Mouse (Mus musculus): Measurements from ENCODE around the gene 4632433K11Rik. TPM values are rescaled to one million over a fixed set of nuclear protein-coding genes. Genes with fewer than 3 reads are reported as not detected.

The 4632433K11Rik gene
- polyA plus RNA-seq (2012; rRNA removed): not detected in 2 replicates

- 95% methylated on average over 3 of the region's 3 CpGs for WGBS
- no peak for DNase-seq
- no peak within 1 kb of the TSS for H3K4me3 ChIP-seq (replicated peaks; ENCODE audit: insufficient read depth, low read depth, low read length)
- no peak within 1 kb of the TSS for H3K27ac ChIP-seq (ENCODE audit: insufficient read depth, low read length)
- TF ChIP-seq CTCF (IDR thresholded peaks at IDR 0.05; ENCODE audit: borderline replicate concordance, insufficient read depth, low read depth, low read length): no peak
- TF ChIP-seq POLR2A (IDR thresholded peaks at IDR 0.05; ENCODE audit: borderline replicate concordance, insufficient read depth, low read length): no peak
- H3K27me3 ChIP-seq (ENCODE audit: control insufficient read depth, insufficient read depth, low read length): no peaks in the 10 kb centered on the region
- H3K4me1 ChIP-seq (ENCODE audit: control insufficient read depth, insufficient read depth, low read length): no peaks in the 10 kb centered on the region
Observed at GRCm38 (mm10) chr7:5033818-5034217, at the start of gene 4632433K11Rik. 4632433K11Rik (plus strand) TSS chr7:5034118.

- Histone ChIP-seq H3K27ac (ENCODE audit: insufficient read depth, low read length) (no peak overlapping the region), H3K27me3 (ENCODE audit: control insufficient read depth, insufficient read depth, low read length) (no peaks in the 10 kb centered on the region), H3K4me1 (ENCODE audit: control insufficient read depth, insufficient read depth, low read length) (peaks cover 3% of the 10 kb centered on the region), H3K4me3 (replicated peaks; ENCODE audit: insufficient read depth, low read depth, low read length) (no peak overlapping the region)
- DNase-seq: no peak
- WGBS: 46% methylated on average over 2 of the region's 2 CpGs
- TF ChIP-seq POLR2A (IDR thresholded peaks at IDR 0.05; ENCODE audit: borderline replicate concordance, insufficient read depth, low read length) (no peak), CTCF (IDR thresholded peaks at IDR 0.05; ENCODE audit: borderline replicate concordance, insufficient read depth, low read depth, low read length) (no peak)
Observed at GRCm38 (mm10) chr7:4988250-4988649, 45.7 kb upstream of the 4632433K11Rik start.

DNA sequence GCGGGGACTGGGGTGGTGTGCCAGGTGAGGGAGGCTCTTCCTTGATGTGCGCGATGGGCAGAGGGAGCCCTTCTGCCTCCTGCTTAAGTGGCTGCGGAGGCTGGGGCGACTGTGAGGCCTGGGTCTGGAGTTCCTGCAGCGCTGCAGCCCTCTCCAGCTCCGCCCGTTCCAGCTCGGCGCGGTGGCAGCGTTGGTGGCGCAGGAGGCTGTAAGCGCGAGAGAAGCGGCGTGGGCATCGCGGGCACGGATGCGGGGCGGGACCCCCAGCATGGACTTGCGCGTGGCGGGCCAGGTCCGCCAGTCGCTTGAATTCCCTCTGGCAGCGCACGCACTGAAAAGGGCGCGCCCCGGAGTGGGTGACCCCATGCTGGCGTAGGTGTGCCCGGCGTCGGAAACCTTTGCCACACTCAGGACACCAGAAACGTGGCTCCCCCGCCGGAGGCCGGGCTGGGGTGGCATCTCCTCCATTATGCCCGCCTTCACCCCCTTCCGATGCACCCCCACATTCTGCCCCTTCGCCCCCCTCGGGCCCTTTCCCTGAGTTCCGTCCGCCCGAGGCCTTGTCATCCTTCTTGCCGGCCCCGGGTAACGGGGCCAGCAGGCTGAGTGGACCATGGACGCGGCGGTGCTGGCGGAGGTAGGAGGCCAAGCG is 40.4 kb upstream of the 4632433K11Rik start:
- H3K27ac ChIP-seq (ENCODE audit: insufficient read depth, low read length): peak overlapping the region; percentile 41
- H3K4me1 ChIP-seq (ENCODE audit: control insufficient read depth, insufficient read depth, low read length): peaks cover 3% of the 10 kb centered on the region
- peak overlapping the region; percentile 85 for H3K4me3 ChIP-seq (replicated peaks; ENCODE audit: insufficient read depth, low read depth, low read length)
- peak; percentile 35 to 38 for DNase-seq
- WGBS: 53% methylated on average over 55 of the region's 55 CpGs
- no peaks in the 10 kb centered on the region for H3K27me3 ChIP-seq (ENCODE audit: control insufficient read depth, insufficient read depth, low read length)
- TF ChIP-seq CTCF (IDR thresholded peaks at IDR 0.05; ENCODE audit: borderline replicate concordance, insufficient read depth, low read depth, low read length) (no peak), POLR2A (IDR thresholded peaks at IDR 0.05; ENCODE audit: borderline replicate concordance, insufficient read depth, low read length) (no peak)

DNA sequence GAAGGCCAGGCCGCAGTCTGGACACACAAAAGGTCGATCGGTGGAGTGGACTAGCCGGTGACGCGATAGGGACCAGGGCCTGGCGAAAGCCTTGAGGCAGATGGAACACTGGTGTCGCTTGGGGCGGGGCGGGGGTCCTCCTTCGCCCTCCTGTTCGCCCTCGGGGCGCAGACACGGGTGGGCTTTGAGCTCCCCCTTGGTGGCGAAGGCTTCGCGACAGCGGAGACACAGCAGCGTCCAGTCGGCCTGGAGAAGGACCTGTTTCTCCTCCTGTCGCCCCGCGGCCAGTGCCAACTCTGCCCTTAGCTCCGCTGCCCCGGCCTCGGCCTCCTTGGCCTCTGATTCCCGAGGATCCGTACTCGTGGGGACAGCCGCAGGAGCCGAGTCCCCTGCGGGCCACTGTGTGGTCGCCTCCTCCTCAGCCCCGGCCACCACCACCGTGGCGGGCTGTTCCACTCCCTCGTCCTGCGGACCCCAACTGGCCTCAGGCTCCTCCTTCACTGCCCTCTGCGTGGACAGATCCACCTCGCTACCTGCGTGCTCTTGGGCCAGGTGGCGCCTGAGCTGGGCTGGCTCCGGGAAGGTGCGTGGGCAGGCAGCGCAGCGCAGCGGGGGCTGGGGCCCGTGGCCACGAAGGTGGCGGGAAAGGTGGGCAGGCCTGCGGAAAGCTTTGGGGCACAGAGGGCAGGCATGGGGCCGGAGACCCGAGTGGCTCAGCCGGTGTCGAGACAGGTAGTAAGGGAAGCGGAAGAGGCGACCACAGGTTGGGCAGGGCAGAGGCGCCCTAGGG is 39.7 kb upstream of the 4632433K11Rik start:
- WGBS: 55% methylated on average over 59 of the region's 59 CpGs
- peak overlapping the region; percentile 85 for H3K4me3 ChIP-seq (replicated peaks; ENCODE audit: insufficient read depth, low read depth, low read length)
- peaks cover 3% of the 10 kb centered on the region for H3K4me1 ChIP-seq (ENCODE audit: control insufficient read depth, insufficient read depth, low read length)
- peak overlapping the region; percentile 41 for H3K27ac ChIP-seq (ENCODE audit: insufficient read depth, low read length)
- TF ChIP-seq CTCF (IDR thresholded peaks at IDR 0.05; ENCODE audit: borderline replicate concordance, insufficient read depth, low read depth, low read length): no peak
- no peak for TF ChIP-seq POLR2A (IDR thresholded peaks at IDR 0.05; ENCODE audit: borderline replicate concordance, insufficient read depth, low read length)
- H3K27me3 ChIP-seq (ENCODE audit: control insufficient read depth, insufficient read depth, low read length): no peaks in the 10 kb centered on the region
- peak; percentile 59 to 64 for DNase-seq

DNA sequence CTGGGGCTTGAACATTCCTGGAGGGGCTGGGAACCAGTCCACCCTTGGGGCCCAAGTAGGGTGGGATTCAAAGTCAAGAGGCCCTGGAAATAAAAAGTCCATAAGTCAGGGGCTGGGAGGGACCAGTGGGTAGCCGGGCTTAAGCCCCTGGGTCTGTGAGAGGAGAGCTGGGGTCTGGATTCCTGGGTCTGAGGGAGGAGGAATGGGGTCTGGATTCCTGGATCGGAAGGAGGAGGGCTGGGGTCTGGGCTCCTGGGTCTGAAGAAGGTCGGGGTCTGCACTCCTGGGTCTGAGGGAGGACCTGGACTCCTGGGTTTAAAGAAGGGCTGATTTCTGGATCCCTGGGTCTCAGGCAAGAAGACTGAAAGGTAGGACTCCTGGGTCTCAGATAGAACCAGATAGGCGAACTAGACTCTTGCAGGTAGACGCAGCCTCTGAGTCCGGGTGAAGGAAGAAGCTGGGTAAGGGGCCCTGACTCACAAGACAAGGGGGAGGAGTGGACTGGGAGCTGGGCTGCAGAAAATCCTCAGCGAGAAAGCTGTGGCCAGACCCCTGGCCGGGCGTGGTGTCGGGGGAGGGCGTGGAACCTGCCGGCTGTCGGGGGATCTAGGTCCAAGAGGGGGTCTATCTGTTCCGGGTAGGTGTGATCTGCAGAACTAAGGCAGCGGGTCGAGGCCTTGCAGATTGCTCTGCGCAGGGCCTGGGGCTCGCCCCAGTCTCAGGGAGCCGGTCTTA is 38.5 kb upstream of the 4632433K11Rik start:
- H3K4me3 ChIP-seq (replicated peaks; ENCODE audit: insufficient read depth, low read depth, low read length): peak overlapping the region; percentile 85

GRCm38 (mm10) chr7:4996003-4996895 is 37.7 kb upstream of the 4632433K11Rik start, which contains the start of gene Zfp579:
Zfp579 (minus strand) TSS chr7:4996158.
- H3K4me1 ChIP-seq (ENCODE audit: control insufficient read depth, insufficient read depth, low read length): peaks cover 3% of the 10 kb centered on the region
- H3K27ac ChIP-seq (ENCODE audit: insufficient read depth, low read length): peak within 1 kb of the TSS; percentile 60
- 3% methylated on average over 21 of the region's 26 CpGs for WGBS
- TF ChIP-seq POLR2A (IDR thresholded peaks at IDR 0.05; ENCODE audit: borderline replicate concordance, insufficient read depth, low read length) (peak; percentile 83), CTCF (IDR thresholded peaks at IDR 0.05; ENCODE audit: borderline replicate concordance, insufficient read depth, low read depth, low read length) (no peak)
- peak within 1 kb of the TSS; percentile 85 for H3K4me3 ChIP-seq (replicated peaks; ENCODE audit: insufficient read depth, low read depth, low read length)
- DNase-seq: peak; percentile 95 to 98
- no peaks in the 10 kb centered on the region for H3K27me3 ChIP-seq (ENCODE audit: control insufficient read depth, insufficient read depth, low read length)

More for the DNA sequence above, 38.5 kb upstream of the 4632433K11Rik start:
- TF ChIP-seq POLR2A (IDR thresholded peaks at IDR 0.05; ENCODE audit: borderline replicate concordance, insufficient read depth, low read length): no peak
- no peak for TF ChIP-seq CTCF (IDR thresholded peaks at IDR 0.05; ENCODE audit: borderline replicate concordance, insufficient read depth, low read depth, low read length)
- Histone ChIP-seq H3K27me3 (ENCODE audit: control insufficient read depth, insufficient read depth, low read length) (no peaks in the 10 kb centered on the region), H3K4me1 (ENCODE audit: control insufficient read depth, insufficient read depth, low read length) (peaks cover 3% of the 10 kb centered on the region), H3K27ac (ENCODE audit: insufficient read depth, low read length) (peak overlapping the region; percentile 60)
- DNase-seq: no peak
- 4% methylated on average over 19 of the region's 19 CpGs for WGBS

GRCm38 (mm10) chr7:4996934-4997333 is 37.0 kb upstream of the 4632433K11Rik start:
- 42% methylated on average over 8 of the region's 8 CpGs for WGBS
- TF ChIP-seq POLR2A (IDR thresholded peaks at IDR 0.05; ENCODE audit: borderline replicate concordance, insufficient read depth, low read length): no peak
- TF ChIP-seq CTCF (IDR thresholded peaks at IDR 0.05; ENCODE audit: borderline replicate concordance, insufficient read depth, low read depth, low read length): no peak

More at GRCm38 (mm10) chr7:4996934-4997333, 37.0 kb upstream of the 4632433K11Rik start:
- Histone ChIP-seq H3K27me3 (ENCODE audit: control insufficient read depth, insufficient read depth, low read length) (no peaks in the 10 kb centered on the region), H3K27ac (ENCODE audit: insufficient read depth, low read length) (peak overlapping the region; percentile 48; the same call in 1 of the 2 replicates), H3K4me3 (replicated peaks; ENCODE audit: insufficient read depth, low read depth, low read length) (peak overlapping the region; percentile 85), H3K4me1 (ENCODE audit: control insufficient read depth, insufficient read depth, low read length) (peaks cover 3% of the 10 kb centered on the region)
- DNase-seq: no peak
